Mouse (Mus musculus) MEL (cell line): ENCODE data around the gene Smg8. TPM values are rescaled to one million over a fixed set of nuclear protein-coding genes. Genes with fewer than 3 reads are reported as not detected.

Experiments used
- DNase-seq: peaks from one replicate; pipeline ENCODE4 v3.0.0; 2011; ENCODE audit warnings: low read depth, low spot score
- H3K27ac ChIP-seq: 2 replicates; pipeline ENCODE4 v1.5.1; 2012; ENCODE audit warnings: low read depth, mild to moderate bottlenecking, control low read depth, low read length, moderate library complexity; ENCODE audit not compliant: control insufficient read depth
- H3K27me3 ChIP-seq, 2 experiments: fragments of 150-350 bp in 1 of 2; sonication (generic) in 1 of 2; 2 replicates each; pipeline ENCODE4 v1.6.1; 2012; ENCODE audit warnings: low read length in 2 of 2, mild to moderate bottlenecking in 2 of 2, improper control_type of control experiment in 1 of 2, moderate library complexity in 1 of 2; ENCODE audit not compliant: insufficient read depth in 2 of 2, control insufficient read depth in 1 of 2
- H3K36me3 ChIP-seq, 2 experiments: 2 replicates each; pipeline ENCODE4 v1.6.1; 2012 to 2014; ENCODE audit warnings: low read length in 2 of 2, improper control_type of control experiment in 1 of 2, inconsistent platforms in 1 of 2, mild to moderate bottlenecking in 1 of 2; ENCODE audit not compliant: insufficient read depth in 2 of 2, control insufficient read depth in 1 of 2
- H3K4me1 ChIP-seq, 2 experiments: fragments of 150-350 bp in 1 of 2; sonication (generic) in 1 of 2; 2 replicates each; pipeline ENCODE4 v1.6.1; 2012; ENCODE audit warnings: low read length in 2 of 2, improper control_type of control experiment in 1 of 2, mild to moderate bottlenecking in 1 of 2; ENCODE audit not compliant: insufficient read depth in 2 of 2, control insufficient read depth in 1 of 2
- H3K4me3 ChIP-seq, 2 experiments: fragments of 150-350 bp in 1 of 2; sonication (generic) in 1 of 2; 2 replicates each; pipeline ENCODE4 v1.5.1; 2012; ENCODE audit warnings: low read depth in 2 of 2, low read length in 2 of 2, mild to moderate bottlenecking in 2 of 2, moderate library complexity in 2 of 2, control low read depth in 1 of 2, improper control_type of control experiment in 1 of 2; ENCODE audit not compliant: control insufficient read depth in 1 of 2, insufficient read depth in 1 of 2
- H3K79me2 ChIP-seq: 2 replicates; pipeline ENCODE4 v1.6.1; 2012; ENCODE audit warnings: mild to moderate bottlenecking, low read length, moderate library complexity; ENCODE audit not compliant: control insufficient read depth, poor library complexity, insufficient read depth
- H3K9ac ChIP-seq: 2 replicates; pipeline ENCODE4 v1.6.1; 2012; ENCODE audit warnings: low read depth, mild to moderate bottlenecking, control low read depth, low read length, moderate library complexity; ENCODE audit not compliant: control insufficient read depth, poor library complexity, severe bottlenecking
- H3K9me3 ChIP-seq: fragments of 150-350 bp; sonication (generic); replicated peaks from 2 replicates; pipeline ENCODE4 v1.6.1; 2012; ENCODE audit warnings: mild to moderate bottlenecking, low read length, improper control_type of control experiment, moderate library complexity; ENCODE audit not compliant: insufficient read depth
- BHLHE40 ChIP-seq: IDR thresholded peaks from 2 replicates; pipeline ENCODE4 v1.6.1; 2012; ENCODE audit warnings: low read depth, mild to moderate bottlenecking, inconsistent platforms, low read length, improper control_type of control experiment, borderline replicate concordance
- CTCF ChIP-seq, 3 experiments: IDR thresholded peaks in 2 of 3; conservative IDR thresholded peaks in 1 of 3; 2 replicates each; pipeline ENCODE4 v1.5.1; 2011 to 2012; ENCODE audit warnings: low read length in 3 of 3, low read depth in 2 of 3, mild to moderate bottlenecking in 2 of 3, improper control_type of control experiment in 1 of 3, inconsistent platforms in 1 of 3, mixed read lengths in 1 of 3, moderate library complexity in 1 of 3; ENCODE audit not compliant: control insufficient read depth in 1 of 3, insufficient read depth in 1 of 3, poor library complexity in 1 of 3, severe bottlenecking in 1 of 3
- E2F4 ChIP-seq: IDR thresholded peaks from 2 replicates; pipeline ENCODE4 v1.6.1; 2011; ENCODE audit warnings: low read depth, low read length, improper control_type of control experiment, borderline replicate concordance
- EP300 ChIP-seq, 2 experiments: IDR thresholded peaks; 2 replicates each; pipeline ENCODE4 v1.6.1; 2011; ENCODE audit warnings: improper control_type of control experiment in 2 of 2, low read length in 2 of 2, low read depth in 1 of 2, mild to moderate bottlenecking in 1 of 2
- GATA1 ChIP-seq: IDR thresholded peaks from 2 replicates; pipeline ENCODE4 v1.6.1; 2011; ENCODE audit warnings: low read depth, low read length, improper control_type of control experiment
- MEF2A ChIP-seq: IDR thresholded peaks from 2 replicates; pipeline ENCODE4 v1.6.1; 2014; ENCODE audit warnings: low read depth, mild to moderate bottlenecking, inconsistent platforms, low read length, improper control_type of control experiment; ENCODE audit not compliant: poor library complexity, insufficient replicate concordance, severe bottlenecking; ENCODE audit errors: extremely low read depth
- MXI1 ChIP-seq: IDR thresholded peaks from 2 replicates; pipeline ENCODE4 v1.6.1; 2011; ENCODE audit warnings: mild to moderate bottlenecking, low read depth, low read length, improper control_type of control experiment
- MYC ChIP-seq: IDR thresholded peaks from 2 replicates; pipeline ENCODE4 v1.6.1; 2011; ENCODE audit warnings: low read depth, mild to moderate bottlenecking, low read length, improper control_type of control experiment, moderate library complexity
- NELFE ChIP-seq: IDR thresholded peaks from 2 replicates; pipeline ENCODE4 v1.6.1; 2011; ENCODE audit warnings: low read depth, low read length, improper control_type of control experiment
- NRF1 ChIP-seq: IDR thresholded peaks from 2 replicates; pipeline ENCODE4 v1.6.1; 2014; ENCODE audit warnings: low read depth, mild to moderate bottlenecking, inconsistent platforms, low read length, improper control_type of control experiment, moderate library complexity; ENCODE audit not compliant: poor library complexity, insufficient read depth, severe bottlenecking
- POLR2AphosphoS2 ChIP-seq: IDR thresholded peaks from 2 replicates; pipeline ENCODE4 v1.6.1; 2011; ENCODE audit warnings: low read length, improper control_type of control experiment
- RAD21 ChIP-seq: IDR thresholded peaks from 2 replicates; pipeline ENCODE4 v1.6.1; 2011; ENCODE audit warnings: mild to moderate bottlenecking, low read depth, low read length, improper control_type of control experiment
- SIN3A ChIP-seq: IDR thresholded peaks from 2 replicates; pipeline ENCODE4 v1.6.1; 2012; ENCODE audit warnings: low read length, improper control_type of control experiment, inconsistent platforms
- TAL1 ChIP-seq: IDR thresholded peaks from 2 replicates; pipeline ENCODE4 v1.6.1; 2012; ENCODE audit warnings: mild to moderate bottlenecking, inconsistent platforms, low read length, moderate library complexity, mixed read lengths
- TCF12 ChIP-seq: IDR thresholded peaks from 2 replicates; pipeline ENCODE4 v1.6.1; 2014; ENCODE audit warnings: low read depth, mild to moderate bottlenecking, inconsistent platforms, low read length, improper control_type of control experiment, moderate library complexity
- UBTF ChIP-seq: IDR thresholded peaks from 2 replicates; pipeline ENCODE4 v1.6.1; 2012; ENCODE audit warnings: low read depth, mild to moderate bottlenecking, inconsistent platforms, low read length, improper control_type of control experiment, moderate library complexity, borderline replicate concordance; ENCODE audit not compliant: insufficient read depth
- USF1 ChIP-seq: IDR thresholded peaks from 2 replicates; pipeline ENCODE4 v1.6.1; 2014; ENCODE audit warnings: low read depth, mild to moderate bottlenecking, inconsistent platforms, low read length, improper control_type of control experiment, moderate library complexity
- USF2 ChIP-seq, 2 experiments: IDR thresholded peaks; 2 replicates each; pipeline ENCODE4 v1.6.1; 2011 to 2012; ENCODE audit warnings: improper control_type of control experiment in 2 of 2, low read length in 2 of 2, borderline replicate concordance in 1 of 2, inconsistent platforms in 1 of 2, low read depth in 1 of 2, mild to moderate bottlenecking in 1 of 2; ENCODE audit not compliant: insufficient read depth in 1 of 2
- ZKSCAN1 ChIP-seq: IDR thresholded peaks from 2 replicates; pipeline ENCODE4 v1.6.1; 2012; ENCODE audit warnings: low read depth, mild to moderate bottlenecking, inconsistent platforms, low read length, improper control_type of control experiment, moderate library complexity
- ZMIZ1 ChIP-seq: IDR thresholded peaks from 2 replicates; pipeline ENCODE4 v1.6.1; 2012; ENCODE audit warnings: low read depth, mild to moderate bottlenecking, inconsistent platforms, low read length, improper control_type of control experiment, moderate library complexity
- polyA plus RNA-seq, 2 experiments: library from polyadenylated mRNA; stranded (reverse) in 1 of 2; unstranded in 1 of 2; fragments of >175 nt in 1 of 2; fragments of >200 nt in 1 of 2; gene quantifications; 2 replicates each; pipeline versions ENCODE4 v1.2.1 to v1.2.4; 2012; ENCODE audit warnings: low replicate concordance in 2 of 2, low read depth in 1 of 2; ENCODE audit not compliant: insufficient read length in 2 of 2, insufficient read depth in 1 of 2, missing spikeins in 1 of 2
- total RNA-seq: library from RNA; depleted of rRNA; stranded (reverse); fragments of 300-350 nt; gene quantifications from 2 replicates; pipeline ENCODE4 v1.2.3, GENCODE M21; 2012

The Smg8 gene
- total and polyA plus RNA-seq, 3 experiments, result 28.1 to 120 (median 33.9) TPM

DNA sequence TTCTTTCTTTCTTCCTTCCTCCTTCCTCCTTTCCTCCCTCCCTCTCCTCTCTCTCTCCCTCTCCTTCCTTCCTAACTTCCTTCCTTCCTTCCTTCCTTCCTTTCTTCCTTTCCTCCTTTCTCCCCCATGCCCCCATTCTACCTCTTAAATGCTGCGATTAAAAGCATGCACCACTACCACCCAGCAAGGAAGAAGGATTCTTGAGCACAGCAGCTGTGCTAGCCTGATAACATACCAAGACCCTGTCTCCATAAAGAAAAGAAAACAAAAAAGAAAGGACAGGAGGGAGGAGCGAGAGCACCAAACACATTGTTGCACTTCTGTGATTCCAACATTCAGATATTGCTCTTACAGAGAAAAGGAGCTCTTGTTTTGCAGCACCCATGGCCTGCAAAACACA is 568 bp upstream of the Smg8 start (continued):
- TF ChIP-seq MEF2A (0 out of 2 replicates have a peak, but pooled peaks have one; percentile 4), RAD21 (no peak), EP300 (IDR thresholded peaks at IDR 0.05; ENCODE audit: low read depth in 1 of 2, low read length in 2 of 2) (peak in 1 of 2 experiments; percentile 58; a peak in 1 of 4 replicates), E2F4 (no peak), MYC (no peak), USF1 (no peak), BHLHE40 (0 out of 2 replicates have a peak, but pooled peaks have one; percentile 16), SIN3A (no peak), ZKSCAN1 (no peak)

GRCm38 (mm10) chr11:87085461-87085860 is 1.1 kb downstream of the Smg8 start:
- Histone ChIP-seq H3K36me3 (peaks cover 11 to 18% of the 10 kb centered on the region in 2 experiments), H3K4me3 (peak overlapping the region; percentile 81 to 90)
- TF ChIP-seq NRF1 (no peak), ZMIZ1 (no peak), CTCF (IDR thresholded peaks at IDR 0.05 in 2 of 3, conservative IDR thresholded peaks at IDR 0.05 in 1 of 3; ENCODE audit: control insufficient read depth in 1 of 3, insufficient read depth in 1 of 3, low read depth in 2 of 3, low read length in 3 of 3, poor library complexity in 1 of 3, severe bottlenecking in 1 of 3) (no peak), NELFE (no peak), MXI1 (no peak), RAD21 (no peak), TCF12 (no peak), USF2 (IDR thresholded peaks at IDR 0.05; ENCODE audit: borderline replicate concordance in 1 of 2, insufficient read depth in 1 of 2, low read depth in 1 of 2, low read length in 2 of 2) (no peak), MEF2A (no peak), TAL1 (no peak), GATA1 (no peak), POLR2AphosphoS2 (no peak), UBTF (no peak)

More at GRCm38 (mm10) chr11:87085461-87085860, 1.1 kb downstream of the Smg8 start:
- peaks cover 33% of the 10 kb centered on the region for H3K79me2 ChIP-seq
- no peak for DNase-seq
- no peak overlapping the region for H3K27ac ChIP-seq
- H3K9ac ChIP-seq, result peak overlapping the region; percentile 87
- H3K27me3 ChIP-seq, result no peaks in the 10 kb centered on the region
- peaks cover 10 to 16% of the 10 kb centered on the region in 2 experiments; a peak in 3 of 4 replicates for H3K4me1 ChIP-seq
- H3K9me3 ChIP-seq, result no peaks in the 10 kb centered on the region
